Mouse (Mus musculus) spleen, postnatal 10 days (tissue): Measurements from ENCODE around the gene Gm49721.
A peak's percentile ranks its signal among the peaks of the same experiment; 100 is the strongest.
"Not testable (repeated sequence)": the region's sequence is repeated elsewhere in the genome, so short reads cannot be mapped to it uniquely, and the experiment has no call there.

Experiments used
- DNase-seq, 2 experiments: peaks; one replicate each; pipeline ENCODE4 v3.0.0; 2021 to 2022; ENCODE audit warnings: low spot score in 2 of 2

Gene Gm49721

DNA sequence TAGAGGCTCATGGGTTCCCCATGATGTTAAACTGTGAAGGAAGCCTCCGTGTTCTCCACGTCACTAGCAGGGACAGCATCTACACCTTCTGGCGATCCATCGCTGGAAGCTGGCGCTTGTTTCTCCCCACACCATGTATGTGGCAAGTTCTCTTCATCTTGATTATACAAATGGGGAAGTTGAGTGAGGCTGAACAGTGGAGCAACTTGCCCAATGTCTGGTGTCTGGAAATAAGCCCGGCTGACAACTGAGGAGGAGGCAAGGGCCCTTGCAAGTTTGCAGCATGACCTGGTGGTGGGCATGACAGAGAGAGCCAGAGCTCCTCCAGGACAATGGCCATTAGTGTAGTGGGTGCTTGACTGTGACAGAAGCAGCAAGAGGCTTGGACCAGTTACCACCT, 96.8 kb downstream of the Gm49721 start:
- not testable (repeated sequence) for DNase-seq

- peak; percentile 39 to 72 for DNase-seq
These were observed 100.9 kb downstream of the Gm49721 start for GRCm38 (mm10) chr17:7079558-7079957.

- DNase-seq = not testable (repeated sequence)
These were observed 105.8 kb downstream of the Gm49721 start for GRCm38 (mm10) chr17:7084523-7084922.

GRCm38 (mm10) chr17:7085469-7086168, 106.9 kb downstream of the Gm49721 start:
- DNase-seq = not testable (repeated sequence)

- not testable (repeated sequence) for DNase-seq
These were observed 108.1 kb downstream of the Gm49721 start for GRCm38 (mm10) chr17:7086836-7087235.
